Mouse (Mus musculus): ENCODE data around the gene Ovol1.

- TF ChIP-seq POLR2A (IDR thresholded peaks at IDR 0.05; ENCODE audit: borderline replicate concordance, extremely low read depth, low read depth, low read length) (peak; percentile 59), CTCF (IDR thresholded peaks at IDR 0.05; ENCODE audit: insufficient read depth, low read length) (peak; percentile 68)
Measured at GRCm38 (mm10) chr19:5567534-5568469, 7.4 kb upstream of the Ovol1 start, which contains the start of gene Ap5b1.
